Mouse (Mus musculus): ENCODE data around the gene Slc5a2. TPM values are rescaled to one million over a fixed set of nuclear protein-coding genes. Genes with fewer than 3 reads are reported as not detected.

The Slc5a2 gene
- total and polyA plus RNA-seq, 3 experiments = 0.21 TPM; not detected in 2

DNA sequence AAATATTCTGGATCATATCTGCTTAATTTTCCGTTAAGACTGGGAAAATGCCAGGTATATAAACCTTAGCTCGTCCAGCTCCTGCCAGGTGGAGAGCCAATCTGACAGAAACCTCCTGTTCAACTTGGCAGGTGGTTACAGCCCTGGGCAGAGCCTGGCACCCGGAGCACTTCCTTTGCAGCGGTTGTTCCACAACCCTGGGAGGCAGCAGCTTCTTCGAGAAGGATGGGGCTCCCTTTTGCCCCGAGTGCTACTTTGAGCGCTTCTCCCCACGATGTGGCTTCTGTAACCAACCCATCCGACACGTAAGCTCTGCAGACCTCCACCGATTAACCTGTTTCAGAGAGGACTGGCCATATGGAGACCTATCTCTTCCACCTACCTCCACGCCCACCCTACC is 13.5 kb upstream of the Slc5a2 start:
- TF ChIP-seq KAT2A (IDR thresholded peaks at IDR 0.05; ENCODE audit: insufficient replicate concordance, low read length) (no peak), POLR2A (IDR thresholded peaks at IDR 0.05; ENCODE audit: low read depth, low read length) (no peak), CTCF (conservative IDR thresholded peaks at IDR 0.05 in 1 of 2, IDR thresholded peaks at IDR 0.05 in 1 of 2; ENCODE audit: low read depth in 2 of 2, low read length in 2 of 2) (no peak), MYC (IDR thresholded peaks at IDR 0.05; ENCODE audit: low read depth, low read length) (no peak), NRF1 (IDR thresholded peaks at IDR 0.05; ENCODE audit: low read depth, low read length) (no peak), SIN3A (IDR thresholded peaks at IDR 0.05; ENCODE audit: low read length) (no peak), GABPA (IDR thresholded peaks at IDR 0.05; ENCODE audit: insufficient replicate concordance, low read depth, low read length) (no peak), POLR2AphosphoS2 (IDR thresholded peaks at IDR 0.05; ENCODE audit: low read depth, low read length) (no peak), MAX (IDR thresholded peaks at IDR 0.05; ENCODE audit: low read length) (no peak), BHLHE40 (IDR thresholded peaks at IDR 0.05; ENCODE audit: low read depth, low read length) (no peak), E2F4 (IDR thresholded peaks at IDR 0.05; ENCODE audit: insufficient replicate concordance, low read depth, low read length) (no peak), CHD1 (IDR thresholded peaks at IDR 0.05; ENCODE audit: low read depth, low read length) (no peak), ZKSCAN1 (IDR thresholded peaks at IDR 0.05; ENCODE audit: borderline replicate concordance, low read depth, low read length) (no peak), ZNF384 (IDR thresholded peaks at IDR 0.05; ENCODE audit: low read depth, low read length) (no peak), MXI1 (IDR thresholded peaks at IDR 0.05; ENCODE audit: low read depth, low read length) (no peak), MAZ (IDR thresholded peaks at IDR 0.05; ENCODE audit: low read depth, low read length) (no peak), ELF1 (IDR thresholded peaks at IDR 0.05; ENCODE audit: low read depth, low read length) (no peak)
- Histone ChIP-seq H3K4me3 (replicated peaks in 1 of 3; ENCODE audit: low read depth in 2 of 3, low read length in 2 of 3, poor library complexity in 1 of 3) (no peak overlapping the region), H3K27ac (ENCODE audit: insufficient read depth, low read depth) (no peak overlapping the region), H3K9me3 (replicated peaks; ENCODE audit: low read length) (no peaks in the 10 kb centered on the region), H3K4me1 (ENCODE audit: control insufficient read depth in 1 of 2, insufficient read depth in 2 of 2) (no peaks in the 10 kb centered on the region), H3K9ac (ENCODE audit: insufficient read depth, low read depth) (no peak overlapping the region), H3K27me3 (replicated peaks) (no peaks in the 10 kb centered on the region), H3K4me2 (ENCODE audit: insufficient read depth, low read depth, poor library complexity, severe bottlenecking) (no peak overlapping the region), H3K79me2 (replicated peaks; ENCODE audit: control insufficient read depth, extremely low read depth, insufficient read depth, poor library complexity, severe bottlenecking) (no peaks in the 10 kb centered on the region), H3K36me3 (replicated peaks in 1 of 2; ENCODE audit: control insufficient read depth in 1 of 2, insufficient read depth in 1 of 2, low read length in 1 of 2) (peaks cover 0 to 23% of the 10 kb centered on the region in 2 experiments)
- in situ Hi-C loops (cut with MboI; ENCODE audit: low pct_ligation_motif_present, low pct_unique_long_range_greater_than_20kb, low sequenced_read_pairs) (no loop called here), dilution Hi-C loops (cut with MboI; ENCODE audit: extremely low pct_ligation_motif_present, extremely low pct_unique_long_range_greater_than_20kb, low sequenced_read_pairs) (no loop called here)
- no peak for DNase-seq (ENCODE audit: extremely low read depth)

DNA sequence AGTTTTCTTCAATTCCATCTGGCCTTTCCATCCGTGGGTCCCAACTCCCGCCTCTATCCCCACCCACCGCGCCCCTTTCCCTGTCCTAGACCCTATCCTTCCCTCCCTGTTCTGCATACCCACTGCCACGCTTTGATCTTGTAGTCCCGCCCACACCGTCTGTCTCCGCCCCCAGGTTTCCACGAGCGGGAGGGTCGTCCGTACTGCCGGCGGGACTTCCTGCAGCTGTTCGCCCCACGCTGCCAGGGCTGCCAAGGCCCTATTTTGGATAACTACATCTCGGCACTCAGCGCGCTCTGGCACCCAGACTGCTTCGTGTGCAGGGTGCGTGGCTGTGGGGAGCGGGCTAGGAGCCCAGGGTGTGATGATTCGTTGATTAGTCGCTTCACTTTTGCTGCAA is 12.8 kb upstream of the Slc5a2 start:
- Histone ChIP-seq H3K79me2 (replicated peaks; ENCODE audit: control insufficient read depth, extremely low read depth, insufficient read depth, poor library complexity, severe bottlenecking) (no peaks in the 10 kb centered on the region), H3K4me3 (replicated peaks in 1 of 3; ENCODE audit: low read depth in 2 of 3, low read length in 2 of 3, poor library complexity in 1 of 3) (no peak overlapping the region), H3K27me3 (replicated peaks) (no peaks in the 10 kb centered on the region), H3K4me2 (ENCODE audit: insufficient read depth, low read depth, poor library complexity, severe bottlenecking) (no peak overlapping the region), H3K36me3 (replicated peaks in 1 of 2; ENCODE audit: control insufficient read depth in 1 of 2, insufficient read depth in 1 of 2, low read length in 1 of 2) (peaks cover 0 to 23% of the 10 kb centered on the region in 2 experiments), H3K27ac (ENCODE audit: insufficient read depth, low read depth) (no peak overlapping the region), H3K9me3 (replicated peaks; ENCODE audit: low read length) (no peaks in the 10 kb centered on the region), H3K9ac (ENCODE audit: insufficient read depth, low read depth) (no peak overlapping the region), H3K4me1 (ENCODE audit: control insufficient read depth in 1 of 2, insufficient read depth in 2 of 2) (no peaks in the 10 kb centered on the region)
- TF ChIP-seq E2F4 (IDR thresholded peaks at IDR 0.05; ENCODE audit: insufficient replicate concordance, low read depth, low read length) (no peak), UBTF (IDR thresholded peaks at IDR 0.05; ENCODE audit: low read depth, low read length) (no peak), IRF4 (IDR thresholded peaks at IDR 0.05; ENCODE audit: low read depth, low read length) (no peak)
- dilution Hi-C loops (cut with MboI; ENCODE audit: extremely low pct_ligation_motif_present, extremely low pct_unique_long_range_greater_than_20kb, low sequenced_read_pairs) (no loop called here), in situ Hi-C loops (cut with MboI; ENCODE audit: low pct_ligation_motif_present, low pct_unique_long_range_greater_than_20kb, low sequenced_read_pairs) (no loop called here)
- DNase-seq (ENCODE audit: extremely low read depth) = no peak
